Mouse (Mus musculus): Measurements from ENCODE around the gene Ate1.

- TF ChIP-seq CTCF (IDR thresholded peaks at IDR 0.05; ENCODE audit: borderline replicate concordance, extremely low read depth, insufficient read depth, insufficient read length) (no peak), POLR2A (IDR thresholded peaks at IDR 0.05; ENCODE audit: borderline replicate concordance, extremely low read depth, insufficient read depth, insufficient read length, poor library complexity, severe bottlenecking) (no peak)
These were observed 116.8 kb downstream of the Ate1 start for GRCm38 (mm10) chr7:130403346-130403745.

Measured in brain, embryonic 14.5 days (tissue).